Mouse (Mus musculus) MEL (cell line): ENCODE results near the gene Sertad2. TPM values are rescaled to one million over a fixed set of nuclear protein-coding genes. Genes with fewer than 3 reads are reported as not detected.

Experiments
- DNase-seq: peaks from one replicate; pipeline ENCODE4 v3.0.0; 2011; ENCODE audit warnings: low read depth, low spot score
- H3K27ac ChIP-seq: 2 replicates; pipeline ENCODE4 v1.5.1; 2012; ENCODE audit warnings: low read depth, mild to moderate bottlenecking, control low read depth, low read length, moderate library complexity; ENCODE audit not compliant: control insufficient read depth
- H3K27me3 ChIP-seq, 2 experiments: fragments of 150-350 bp in 1 of 2; sonication (generic) in 1 of 2; 2 replicates each; pipeline ENCODE4 v1.6.1; 2012; ENCODE audit warnings: low read length in 2 of 2, mild to moderate bottlenecking in 2 of 2, improper control_type of control experiment in 1 of 2, moderate library complexity in 1 of 2; ENCODE audit not compliant: insufficient read depth in 2 of 2, control insufficient read depth in 1 of 2
- H3K36me3 ChIP-seq, 2 experiments: 2 replicates each; pipeline ENCODE4 v1.6.1; 2012 to 2014; ENCODE audit warnings: low read length in 2 of 2, improper control_type of control experiment in 1 of 2, inconsistent platforms in 1 of 2, mild to moderate bottlenecking in 1 of 2; ENCODE audit not compliant: insufficient read depth in 2 of 2, control insufficient read depth in 1 of 2
- H3K4me1 ChIP-seq, 2 experiments: fragments of 150-350 bp in 1 of 2; sonication (generic) in 1 of 2; 2 replicates each; pipeline ENCODE4 v1.6.1; 2012; ENCODE audit warnings: low read length in 2 of 2, improper control_type of control experiment in 1 of 2, mild to moderate bottlenecking in 1 of 2; ENCODE audit not compliant: insufficient read depth in 2 of 2, control insufficient read depth in 1 of 2
- H3K4me3 ChIP-seq, 2 experiments: fragments of 150-350 bp in 1 of 2; sonication (generic) in 1 of 2; 2 replicates each; pipeline ENCODE4 v1.5.1; 2012; ENCODE audit warnings: low read depth in 2 of 2, low read length in 2 of 2, mild to moderate bottlenecking in 2 of 2, moderate library complexity in 2 of 2, control low read depth in 1 of 2, improper control_type of control experiment in 1 of 2; ENCODE audit not compliant: control insufficient read depth in 1 of 2, insufficient read depth in 1 of 2
- H3K79me2 ChIP-seq: 2 replicates; pipeline ENCODE4 v1.6.1; 2012; ENCODE audit warnings: mild to moderate bottlenecking, low read length, moderate library complexity; ENCODE audit not compliant: control insufficient read depth, poor library complexity, insufficient read depth
- H3K9ac ChIP-seq: 2 replicates; pipeline ENCODE4 v1.6.1; 2012; ENCODE audit warnings: low read depth, mild to moderate bottlenecking, control low read depth, low read length, moderate library complexity; ENCODE audit not compliant: control insufficient read depth, poor library complexity, severe bottlenecking
- H3K9me3 ChIP-seq: fragments of 150-350 bp; sonication (generic); replicated peaks from 2 replicates; pipeline ENCODE4 v1.6.1; 2012; ENCODE audit warnings: mild to moderate bottlenecking, low read length, improper control_type of control experiment, moderate library complexity; ENCODE audit not compliant: insufficient read depth
- BHLHE40 ChIP-seq: IDR thresholded peaks from 2 replicates; pipeline ENCODE4 v1.6.1; 2012; ENCODE audit warnings: low read depth, mild to moderate bottlenecking, inconsistent platforms, low read length, improper control_type of control experiment, borderline replicate concordance
- CTCF ChIP-seq, 3 experiments: IDR thresholded peaks in 2 of 3; conservative IDR thresholded peaks in 1 of 3; 2 replicates each; pipeline ENCODE4 v1.5.1; 2011 to 2012; ENCODE audit warnings: low read length in 3 of 3, low read depth in 2 of 3, mild to moderate bottlenecking in 2 of 3, improper control_type of control experiment in 1 of 3, inconsistent platforms in 1 of 3, mixed read lengths in 1 of 3, moderate library complexity in 1 of 3; ENCODE audit not compliant: control insufficient read depth in 1 of 3, insufficient read depth in 1 of 3, poor library complexity in 1 of 3, severe bottlenecking in 1 of 3
- E2F4 ChIP-seq: IDR thresholded peaks from 2 replicates; pipeline ENCODE4 v1.6.1; 2011; ENCODE audit warnings: low read depth, low read length, improper control_type of control experiment, borderline replicate concordance
- ETS1 ChIP-seq: IDR thresholded peaks from 2 replicates; pipeline ENCODE4 v1.6.1; 2012; ENCODE audit warnings: low read depth, mild to moderate bottlenecking, inconsistent platforms, low read length, improper control_type of control experiment, moderate library complexity
- GABPA ChIP-seq: IDR thresholded peaks from 2 replicates; pipeline ENCODE4 v1.6.1; 2012; ENCODE audit warnings: low read depth, mild to moderate bottlenecking, inconsistent platforms, low read length, improper control_type of control experiment, moderate library complexity
- JUND ChIP-seq: IDR thresholded peaks from 2 replicates; pipeline ENCODE4 v1.6.1; 2011; ENCODE audit warnings: low read depth, mild to moderate bottlenecking, improper control_type of control experiment, low read length
- MXI1 ChIP-seq: IDR thresholded peaks from 2 replicates; pipeline ENCODE4 v1.6.1; 2011; ENCODE audit warnings: mild to moderate bottlenecking, low read depth, low read length, improper control_type of control experiment
- POLR2A ChIP-seq, 2 experiments: IDR thresholded peaks; 2 replicates each; pipeline ENCODE4 v1.6.1; 2011 to 2012; ENCODE audit warnings: low read length in 2 of 2, mild to moderate bottlenecking in 2 of 2, control low read depth in 1 of 2, improper control_type of control experiment in 1 of 2, low read depth in 1 of 2, moderate library complexity in 1 of 2; ENCODE audit not compliant: control insufficient read depth in 1 of 2, insufficient read depth in 1 of 2, poor library complexity in 1 of 2
- SMC3 ChIP-seq: IDR thresholded peaks from 2 replicates; pipeline ENCODE4 v1.6.1; 2011; ENCODE audit warnings: low read depth, low read length, improper control_type of control experiment
- TBP ChIP-seq: IDR thresholded peaks from 2 replicates; pipeline ENCODE4 v1.8.0; 2011; ENCODE audit warnings: low read depth, low read length, improper control_type of control experiment
- TCF12 ChIP-seq: IDR thresholded peaks from 2 replicates; pipeline ENCODE4 v1.6.1; 2014; ENCODE audit warnings: low read depth, mild to moderate bottlenecking, inconsistent platforms, low read length, improper control_type of control experiment, moderate library complexity
- UBTF ChIP-seq: IDR thresholded peaks from 2 replicates; pipeline ENCODE4 v1.6.1; 2012; ENCODE audit warnings: low read depth, mild to moderate bottlenecking, inconsistent platforms, low read length, improper control_type of control experiment, moderate library complexity, borderline replicate concordance; ENCODE audit not compliant: insufficient read depth
- USF1 ChIP-seq: IDR thresholded peaks from 2 replicates; pipeline ENCODE4 v1.6.1; 2014; ENCODE audit warnings: low read depth, mild to moderate bottlenecking, inconsistent platforms, low read length, improper control_type of control experiment, moderate library complexity
- USF2 ChIP-seq, 2 experiments: IDR thresholded peaks; 2 replicates each; pipeline ENCODE4 v1.6.1; 2011 to 2012; ENCODE audit warnings: improper control_type of control experiment in 2 of 2, low read length in 2 of 2, borderline replicate concordance in 1 of 2, inconsistent platforms in 1 of 2, low read depth in 1 of 2, mild to moderate bottlenecking in 1 of 2; ENCODE audit not compliant: insufficient read depth in 1 of 2
- ZNF384 ChIP-seq: IDR thresholded peaks from 2 replicates; pipeline ENCODE4 v1.6.1; 2012; ENCODE audit warnings: low read depth, mild to moderate bottlenecking, inconsistent platforms, low read length, improper control_type of control experiment
- polyA plus RNA-seq, 2 experiments: library from polyadenylated mRNA; stranded (reverse) in 1 of 2; unstranded in 1 of 2; fragments of >175 nt in 1 of 2; fragments of >200 nt in 1 of 2; gene quantifications; 2 replicates each; pipeline versions ENCODE4 v1.2.1 to v1.2.4; 2012; ENCODE audit warnings: low replicate concordance in 2 of 2, low read depth in 1 of 2; ENCODE audit not compliant: insufficient read length in 2 of 2, insufficient read depth in 1 of 2, missing spikeins in 1 of 2
- total RNA-seq: library from RNA; depleted of rRNA; stranded (reverse); fragments of 300-350 nt; gene quantifications from 2 replicates; pipeline ENCODE4 v1.2.3, GENCODE M21; 2012

The Sertad2 gene
- total and polyA plus RNA-seq, 3 experiments: 7.0 to 11.5 TPM; not detected in 1

GRCm38 (mm10) chr11:20571702-20572413 is 28.8 kb downstream of the Sertad2 start:
- Histone ChIP-seq H3K27ac (no peak overlapping the region), H3K9me3 (no peaks in the 10 kb centered on the region), H3K79me2 (no peaks in the 10 kb centered on the region), H3K36me3 (no peaks in the 10 kb centered on the region; a peak in 1 of 4 replicates), H3K27me3 (no peaks in the 10 kb centered on the region), H3K4me1 (no peaks in the 10 kb centered on the region), H3K9ac (no peak overlapping the region), H3K4me3 (no peak overlapping the region)
- no peak for TF ChIP-seq CTCF (IDR thresholded peaks at IDR 0.05 in 2 of 3, conservative IDR thresholded peaks at IDR 0.05 in 1 of 3; ENCODE audit: control insufficient read depth in 1 of 3, insufficient read depth in 1 of 3, low read depth in 2 of 3, low read length in 3 of 3, poor library complexity in 1 of 3, severe bottlenecking in 1 of 3)
- no peak for TF ChIP-seq MXI1
- TF ChIP-seq ETS1: no peak
- no peak for TF ChIP-seq USF2 (IDR thresholded peaks at IDR 0.05; ENCODE audit: borderline replicate concordance in 1 of 2, insufficient read depth in 1 of 2, low read depth in 1 of 2, low read length in 2 of 2)
- TF ChIP-seq TCF12: no peak
- no peak for DNase-seq

GRCm38 (mm10) chr11:20576046-20576635 is 33.1 kb downstream of the Sertad2 start:
- no peaks in the 10 kb centered on the region for H3K9me3 ChIP-seq
- no peaks in the 10 kb centered on the region for H3K79me2 ChIP-seq
- no peaks in the 10 kb centered on the region; a peak in 1 of 4 replicates for H3K36me3 ChIP-seq
- H3K27me3 ChIP-seq: no peaks in the 10 kb centered on the region
- no peak overlapping the region for H3K27ac ChIP-seq
- H3K9ac ChIP-seq: no peak overlapping the region
- peak; percentile 84 for TF ChIP-seq ZNF384
- TF ChIP-seq TBP: no peak
- peak; percentile 41 for DNase-seq
- H3K4me3 ChIP-seq: no peak overlapping the region
- H3K4me1 ChIP-seq: no peaks in the 10 kb centered on the region

- Histone ChIP-seq H3K27me3 (no peaks in the 10 kb centered on the region), H3K4me1 (no peaks in the 10 kb centered on the region), H3K4me3 (no peak overlapping the region), H3K9me3 (no peaks in the 10 kb centered on the region), H3K79me2 (no peaks in the 10 kb centered on the region), H3K9ac (no peak overlapping the region), H3K27ac (no peak overlapping the region), H3K36me3 (no peaks in the 10 kb centered on the region)
- TF ChIP-seq UBTF (no peak), USF2 (IDR thresholded peaks at IDR 0.05; ENCODE audit: borderline replicate concordance in 1 of 2, insufficient read depth in 1 of 2, low read depth in 1 of 2, low read length in 2 of 2) (no peak), JUND (no peak), GABPA (no peak), SMC3 (no peak), BHLHE40 (no peak), E2F4 (no peak), TCF12 (no peak), POLR2A (IDR thresholded peaks at IDR 0.05; ENCODE audit: control insufficient read depth in 1 of 2, insufficient read depth in 1 of 2, low read depth in 1 of 2, low read length in 2 of 2, poor library complexity in 1 of 2) (no peak), CTCF (IDR thresholded peaks at IDR 0.05 in 2 of 3, conservative IDR thresholded peaks at IDR 0.05 in 1 of 3; ENCODE audit: control insufficient read depth in 1 of 3, insufficient read depth in 1 of 3, low read depth in 2 of 3, low read length in 3 of 3, poor library complexity in 1 of 3, severe bottlenecking in 1 of 3) (no peak), ETS1 (no peak), USF1 (no peak)
- DNase-seq: no peak
Observed at GRCm38 (mm10) chr11:20582758-20583157, 39.7 kb downstream of the Sertad2 start.
